Mouse (Mus musculus): ENCODE measurements around the gene Pou2f2. TPM values are rescaled to one million over a fixed set of nuclear protein-coding genes. Genes with fewer than 3 reads are reported as not detected.

Pou2f2 gene
- total RNA-seq (2021) = under 1 TPM; 0.08 to 0.21 TPM
- long read RNA-seq, experiment 1 = 0 reads
- long read RNA-seq, experiment 2, partial matches to known transcripts = 0 of 1 reads
- long read RNA-seq, experiment 2, other reads (novel, unspliced or antisense) = 1 of 1 reads

- peak; percentile 61 for DNase-seq
These were observed at the start of gene Pou2f2 for GRCm38 (mm10) chr7:25179606-25180161. Gene Pou2f2 (minus strand): TSS chr7:25179726.

DNA sequence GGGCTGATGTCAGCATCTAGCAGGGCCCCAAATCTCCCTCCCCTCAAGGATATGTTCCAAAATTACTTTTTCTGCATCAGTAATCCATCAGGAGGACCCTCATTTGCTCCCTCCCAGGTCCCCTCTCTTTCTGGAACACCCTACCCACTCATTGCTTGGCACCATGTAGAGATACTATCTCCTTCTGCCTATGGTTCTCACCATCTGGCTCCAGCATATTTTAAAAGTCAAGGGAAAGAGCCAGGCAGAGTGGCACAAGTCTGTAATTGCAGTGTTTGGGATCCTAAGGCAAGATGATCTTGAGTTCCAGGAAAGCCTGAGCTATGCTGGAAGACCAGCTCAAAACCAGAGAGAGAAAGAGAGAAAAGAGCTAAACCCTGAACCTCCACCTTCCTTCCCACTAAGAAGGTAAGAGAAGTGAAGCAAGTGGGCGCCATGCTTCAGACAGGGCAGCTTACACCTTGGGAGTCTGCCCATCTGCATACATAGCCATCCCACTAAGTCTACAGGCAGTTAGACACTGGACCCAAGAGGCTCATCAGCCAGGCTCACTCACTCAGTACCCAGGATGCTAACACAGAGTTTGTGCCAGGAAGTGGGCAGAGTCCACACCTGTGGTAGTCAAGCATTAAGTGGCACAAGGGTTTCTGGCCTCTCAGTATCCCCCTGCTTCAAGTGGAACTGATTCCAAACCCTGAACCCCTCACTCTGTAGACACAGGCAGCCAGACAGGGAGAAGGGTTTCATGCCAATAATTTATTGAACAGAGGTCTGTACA, 48.2 kb upstream of the Pou2f2 start:
- DNase-seq = no peak

- DNase-seq = no peak
These were observed 42.9 kb upstream of the Pou2f2 start for GRCm38 (mm10) chr7:25222275-25222967.

GRCm38 (mm10) chr7:25221102-25221883, 41.8 kb upstream of the Pou2f2 start, which contains the start of gene Zfp526:
Gene Zfp526 (plus strand): TSS chr7:25221425.
- DNase-seq = peak; percentile 98

GRCm38 (mm10) chr7:25220457-25221101, 41.1 kb upstream of the Pou2f2 start, which contains the start of gene Dedd2:
Gene Dedd2 (minus strand): TSS chr7:25220615.
- no peak for DNase-seq

GRCm38 (mm10) chr7:25219756-25220456, 40.4 kb upstream of the Pou2f2 start:
- peak; percentile 94 for DNase-seq

GRCm38 (mm10) chr7:25219416-25219750, 39.9 kb upstream of the Pou2f2 start:
- DNase-seq = no peak

- no peak for DNase-seq
These were observed 39.3 kb upstream of the Pou2f2 start for GRCm38 (mm10) chr7:25218705-25219415.

GRCm38 (mm10) chr7:25217653-25218395, 38.3 kb upstream of the Pou2f2 start:
- DNase-seq = no peak

DNA sequence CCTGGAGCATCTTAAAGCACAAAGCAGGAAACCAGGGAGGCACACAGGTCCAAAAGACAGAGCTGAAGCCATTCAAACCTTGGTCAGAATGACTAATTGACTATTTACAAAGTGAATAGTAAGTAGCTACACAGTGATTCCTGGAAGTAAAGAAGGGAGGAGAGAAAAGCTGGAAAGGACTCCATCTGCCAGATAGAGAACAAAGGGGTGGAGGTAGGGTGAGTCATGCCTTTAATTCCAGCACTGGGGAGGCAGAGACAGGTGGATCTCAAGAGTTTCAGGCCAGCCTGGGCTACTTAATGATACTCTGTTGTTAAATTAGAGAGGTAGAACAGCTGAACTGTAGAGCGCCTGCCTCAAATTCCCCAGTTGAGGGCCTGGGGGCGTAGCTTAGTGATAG, 34.6 kb upstream of the Pou2f2 start:
- DNase-seq = no peak

DNA sequence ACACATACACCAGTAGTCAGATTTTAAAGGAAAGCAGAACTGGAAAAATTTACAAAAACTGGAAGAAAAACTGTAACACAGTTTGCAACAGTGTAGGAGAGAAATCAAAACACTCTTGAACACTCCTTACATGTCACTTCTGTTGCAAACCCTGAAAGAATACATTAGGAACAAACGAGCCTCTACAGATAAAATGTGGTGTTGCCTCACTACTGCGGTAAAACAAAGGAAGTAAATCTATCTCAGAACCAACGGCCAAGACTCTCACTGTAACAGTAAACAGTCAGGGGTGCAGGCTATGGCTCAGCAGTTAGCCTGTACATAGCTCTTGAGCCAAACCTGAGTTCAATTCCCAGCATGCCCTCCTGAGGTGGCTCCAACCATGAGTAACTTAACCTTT, 33.6 kb upstream of the Pou2f2 start:
- DNase-seq = no peak

DNA sequence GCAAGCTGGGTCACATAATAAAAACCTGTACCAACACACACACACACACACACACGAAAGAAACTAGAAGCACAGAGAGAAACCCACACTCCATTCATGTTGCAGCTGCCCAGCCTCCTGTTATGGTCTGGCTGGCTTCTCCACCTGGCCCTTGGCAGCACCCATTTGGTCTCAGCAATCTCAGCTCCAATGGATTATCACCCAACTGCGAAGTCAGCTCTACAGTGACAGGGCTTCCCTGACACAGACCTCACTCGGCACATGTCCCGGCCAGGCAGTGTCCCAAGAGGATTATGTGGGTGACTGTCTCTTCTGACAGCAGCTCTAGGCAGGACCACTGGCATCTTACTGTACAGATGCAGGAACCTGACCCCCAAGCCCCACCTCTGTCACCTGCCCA, 31.0 kb upstream of the Pou2f2 start:
- peak; percentile 83 for DNase-seq

- DNase-seq = no peak
These were observed 29.7 kb upstream of the Pou2f2 start for GRCm38 (mm10) chr7:25209161-25209622.

- DNase-seq = no peak
These were observed 26.7 kb upstream of the Pou2f2 start for GRCm38 (mm10) chr7:25206094-25206830.

DNA sequence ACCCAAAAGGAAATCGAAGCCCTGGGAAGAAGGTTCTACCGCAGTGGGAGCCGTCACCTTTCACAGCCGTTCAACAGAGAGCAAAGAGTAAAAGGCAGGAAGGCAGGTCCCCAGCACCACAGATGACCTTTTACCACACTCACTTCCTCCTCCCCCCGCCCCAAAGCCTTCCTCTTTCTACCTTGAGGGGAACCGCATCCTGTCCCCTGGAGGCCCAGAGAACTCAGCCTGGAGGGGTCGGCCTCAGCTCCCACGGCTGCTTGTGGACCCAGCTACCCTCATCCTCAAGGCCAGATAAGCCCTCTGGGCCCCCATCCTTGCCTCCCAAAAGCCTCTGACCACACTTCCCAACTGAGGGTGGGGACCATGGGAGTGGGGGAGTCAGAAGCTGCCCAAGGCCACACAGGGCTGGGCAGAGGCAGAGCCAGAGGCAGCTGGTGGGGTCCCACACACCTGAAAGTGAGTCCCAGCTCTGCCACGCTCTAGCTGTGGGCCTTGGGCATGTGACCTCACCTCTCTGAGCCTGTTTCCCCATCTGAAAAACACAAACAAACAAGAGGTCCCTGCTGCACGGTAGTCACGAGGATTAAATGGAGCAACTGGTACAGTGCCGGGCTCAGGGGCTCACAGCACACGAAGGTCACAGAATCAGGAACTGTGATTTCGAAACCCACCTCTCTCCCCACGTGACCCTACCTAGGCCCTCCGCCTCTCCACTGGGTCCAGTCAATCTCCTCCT, 26.0 kb upstream of the Pou2f2 start:
- DNase-seq = no peak

GRCm38 (mm10) chr7:25203624-25204023, 24.1 kb upstream of the Pou2f2 start:
- no peak for DNase-seq

DNA sequence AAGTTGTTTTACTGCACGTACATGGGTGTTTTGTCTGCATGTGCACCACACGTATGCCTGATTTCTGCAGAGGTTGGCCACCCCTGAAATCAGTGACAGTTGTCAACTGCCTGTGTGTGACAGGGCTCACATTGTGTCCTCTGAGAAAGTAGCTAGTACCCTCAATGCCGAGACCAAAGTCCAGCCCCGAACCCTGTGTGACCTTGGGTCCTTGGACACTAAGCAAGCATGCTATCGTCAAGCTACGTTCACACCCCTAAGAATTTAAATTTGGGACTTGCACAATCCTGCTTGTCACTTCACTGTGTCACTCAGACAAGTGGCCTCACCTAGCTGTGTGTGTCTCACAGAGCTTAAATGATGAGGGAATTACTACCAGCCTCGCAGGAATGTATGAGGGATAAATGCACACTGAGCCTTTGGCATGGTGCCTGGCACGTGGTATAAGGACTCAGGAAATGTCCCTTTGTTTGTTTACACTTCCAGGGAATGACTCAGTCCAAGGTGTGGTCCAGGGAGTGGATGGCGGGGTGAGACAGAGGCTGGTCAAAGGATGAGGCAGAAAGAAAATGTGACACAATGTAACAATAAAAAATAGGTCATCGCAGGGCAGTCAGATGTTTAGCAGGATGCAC, 18.0 kb upstream of the Pou2f2 start:
- DNase-seq = no peak

DNA sequence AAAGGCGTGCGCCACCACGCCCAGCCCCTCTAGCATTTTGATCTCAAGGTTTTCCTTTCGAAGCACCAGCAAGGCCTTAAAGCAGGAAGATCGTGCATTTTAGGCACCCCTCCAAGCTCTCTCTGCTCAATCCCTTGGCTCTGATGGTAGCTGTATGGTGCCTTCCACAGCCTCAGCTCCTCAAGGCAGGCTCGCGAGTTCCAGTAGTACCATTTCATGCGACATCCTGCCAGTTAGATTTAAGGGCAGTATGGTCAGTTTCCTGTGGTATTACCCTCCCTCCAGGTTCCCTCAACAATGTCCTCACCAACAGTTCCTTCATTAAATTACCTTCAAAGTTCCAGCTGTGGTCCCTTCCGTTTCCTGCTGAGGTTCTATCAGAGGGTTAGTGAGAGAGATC, 16.6 kb upstream of the Pou2f2 start:
- no peak for DNase-seq
